Mouse (Mus musculus) frontal cortex, postnatal 25 days (tissue): ENCODE results near the gene Drap1.

Experiments used
- DNase-seq, 2 experiments: peaks; one replicate each; pipeline ENCODE4 v3.0.0; 2022; ENCODE audit warnings: low spot score in 2 of 2

The Drap1 gene

GRCm38 (mm10) chr19:5424782-5425741, at the start of gene Drap1, which contains the start of gene AI837181:
Drap1 (minus strand) TSS chr19:5424979.
AI837181 (plus strand) TSS chr19:5425144.
- DNase-seq: peak; percentile 80

DNA sequence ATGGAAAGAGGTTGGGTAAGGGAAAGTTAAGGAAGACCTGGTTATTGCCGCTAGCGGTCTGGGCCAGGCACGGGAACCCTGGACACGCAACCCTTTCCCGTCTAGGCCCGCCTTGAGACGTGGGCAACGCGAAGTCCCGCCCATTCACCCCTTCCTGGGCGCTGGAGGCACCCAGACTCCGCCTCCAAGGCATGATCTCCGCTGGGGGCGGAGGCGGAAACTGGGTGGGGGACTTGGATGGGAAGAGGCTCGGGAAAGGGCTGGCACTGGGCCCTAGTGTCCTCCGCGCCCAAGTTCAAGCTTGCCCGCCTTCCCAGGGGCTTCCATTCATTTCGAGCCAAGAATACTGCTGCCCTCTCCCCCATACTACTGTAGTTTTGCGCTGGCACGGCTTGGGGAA, 48.9 kb upstream of the Drap1 start, which contains the start of gene Efemp2:
TSS of gene Efemp2 (plus strand) at position 235 of the 400 bp plus-strand sequence.
- peak; percentile 37 to 53 for DNase-seq

GRCm38 (mm10) chr19:5472857-5473256, 48.1 kb upstream of the Drap1 start:
- no peak for DNase-seq

DNA sequence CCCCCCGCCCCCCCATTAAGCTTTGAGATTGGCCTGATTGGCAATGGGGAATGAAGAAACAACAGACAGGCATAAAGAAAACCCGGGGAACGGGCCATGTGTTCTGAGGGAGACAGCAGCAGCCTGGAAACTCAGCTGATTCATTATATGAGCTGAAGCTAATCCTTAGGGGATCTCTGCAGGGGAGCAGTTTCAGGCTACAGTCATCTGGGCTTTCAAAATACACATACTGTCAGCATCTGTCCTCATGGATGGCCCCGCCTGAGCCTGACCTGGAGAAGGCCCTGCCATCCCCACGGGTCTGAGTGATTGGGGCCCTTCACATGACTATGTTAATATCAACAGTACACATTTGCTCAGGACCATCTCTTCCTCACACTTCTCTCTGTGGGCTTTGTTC, 47.1 kb upstream of the Drap1 start:
- no peak for DNase-seq

- DNase-seq: no peak
Observed at GRCm38 (mm10) chr19:5468374-5468773, 43.6 kb upstream of the Drap1 start, which contains the start of gene Ctsw. Ctsw (minus strand) TSS chr19:5468507.

DNA sequence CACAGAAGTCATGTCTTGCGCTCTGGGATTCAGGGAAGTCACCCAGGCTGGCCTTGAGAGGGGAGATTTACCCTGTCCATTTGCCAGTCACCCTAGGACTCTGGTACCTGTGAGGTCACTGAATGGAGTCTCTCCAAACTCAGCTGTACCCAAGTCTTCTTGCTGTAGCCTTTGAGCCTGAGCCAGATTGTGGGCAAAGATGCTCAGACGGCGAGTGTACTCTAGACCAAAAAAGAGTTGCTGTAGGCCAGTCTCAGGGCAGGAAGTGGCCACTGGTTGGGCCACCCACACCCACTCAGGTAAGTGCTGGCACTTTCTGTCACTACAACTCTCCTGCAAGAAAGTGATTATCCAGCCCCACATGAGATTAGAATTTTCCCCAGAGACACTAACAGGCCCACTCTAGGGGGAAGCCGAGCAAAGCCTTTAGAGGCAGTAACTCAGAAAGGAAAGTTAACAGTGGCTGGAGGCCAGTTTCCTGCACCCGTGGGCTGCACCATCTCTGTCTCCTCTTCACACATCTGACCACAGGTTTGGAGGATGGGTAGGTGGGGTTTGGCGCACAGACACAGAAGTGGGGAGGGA, 42.2 kb upstream of the Drap1 start:
- no peak for DNase-seq

DNA sequence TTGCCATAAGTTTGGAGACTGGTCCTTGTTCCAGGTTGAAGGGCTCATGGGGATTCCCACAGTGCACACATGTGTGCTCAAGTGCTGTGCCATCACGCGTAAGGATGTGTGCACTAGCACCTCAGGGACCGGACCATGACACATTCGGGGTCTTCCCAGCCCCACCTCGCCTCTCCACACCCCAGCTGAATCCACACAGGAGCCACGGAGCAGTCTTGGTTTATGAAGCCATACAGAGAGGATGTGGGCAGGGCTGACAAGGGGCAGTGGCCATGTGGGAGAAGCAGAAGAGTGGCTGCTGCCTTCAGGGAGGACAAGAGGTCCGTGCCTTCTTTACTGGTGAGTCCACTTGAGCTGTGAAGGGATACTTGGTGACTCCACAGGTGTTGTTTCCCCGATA, 40.3 kb upstream of the Drap1 start:
- DNase-seq: no peak

DNA sequence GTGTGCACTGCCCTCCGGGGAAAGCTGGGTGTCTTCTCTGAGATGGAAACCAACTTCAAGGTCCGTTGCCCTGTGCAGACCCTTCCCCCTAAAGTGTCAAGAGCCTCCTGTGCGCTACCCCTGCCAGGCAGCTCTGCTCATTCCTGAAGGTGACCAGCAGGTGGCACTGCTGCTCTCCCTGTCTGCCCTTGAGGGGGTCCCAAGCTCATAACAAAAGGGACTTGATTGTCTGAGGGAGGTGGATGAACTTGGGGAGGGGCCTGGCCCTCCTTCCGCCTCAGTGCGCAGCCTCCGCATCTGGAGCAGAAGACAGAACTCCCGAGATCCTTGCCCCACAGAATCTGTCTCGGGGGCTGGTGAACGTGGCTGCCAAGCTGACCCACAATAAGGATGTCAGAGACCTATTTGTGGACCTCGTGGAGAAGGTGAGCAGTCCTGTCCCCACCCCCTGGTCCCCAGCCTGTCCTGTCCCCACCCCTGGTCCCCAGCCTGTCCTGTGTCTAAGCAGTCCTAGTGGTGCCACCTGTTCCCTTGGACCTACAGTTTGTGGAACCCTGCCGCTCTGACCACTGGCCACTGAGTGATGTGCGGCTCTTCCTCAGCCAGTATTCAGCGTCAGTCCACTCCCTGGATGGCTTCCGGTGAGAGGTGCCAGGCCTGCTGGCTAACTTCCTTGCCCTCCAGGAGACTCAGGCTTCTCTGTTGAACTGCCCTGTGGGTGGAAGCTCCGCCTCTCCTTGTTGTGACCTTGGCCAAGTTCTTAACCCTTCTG, 39.2 kb upstream of the Drap1 start:
- no peak for DNase-seq

GRCm38 (mm10) chr19:5463212-5463611, 38.4 kb upstream of the Drap1 start:
- DNase-seq: no peak

- DNase-seq: no peak
Observed at GRCm38 (mm10) chr19:5461411-5461810, 36.6 kb upstream of the Drap1 start.

DNA sequence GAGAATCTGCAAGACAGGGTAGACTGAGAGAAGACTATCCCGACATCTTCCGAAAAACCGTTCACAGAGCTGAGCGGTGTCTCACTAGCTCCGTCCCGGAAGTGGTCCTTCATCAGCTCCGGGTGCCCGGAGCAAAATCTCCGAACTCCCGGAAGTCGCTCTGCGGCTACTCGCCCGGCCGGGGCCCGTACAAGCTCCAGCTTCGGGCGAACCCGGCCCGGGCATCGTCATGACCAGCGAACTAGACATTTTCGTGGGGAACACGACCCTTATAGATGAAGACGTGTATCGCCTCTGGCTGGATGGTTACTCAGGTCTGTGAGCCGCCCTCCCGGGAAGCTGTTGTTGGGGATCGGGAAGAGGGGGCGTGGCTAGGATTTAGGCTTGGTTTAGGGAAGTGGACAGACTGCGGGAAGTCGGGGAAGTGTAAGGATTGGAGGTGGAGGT, 35.7 kb upstream of the Drap1 start, which contains the start of gene Fibp:
TSS of gene Fibp (plus strand) at position 151 of the 447 bp plus-strand sequence.
- peak; percentile 70 to 74 for DNase-seq

DNA sequence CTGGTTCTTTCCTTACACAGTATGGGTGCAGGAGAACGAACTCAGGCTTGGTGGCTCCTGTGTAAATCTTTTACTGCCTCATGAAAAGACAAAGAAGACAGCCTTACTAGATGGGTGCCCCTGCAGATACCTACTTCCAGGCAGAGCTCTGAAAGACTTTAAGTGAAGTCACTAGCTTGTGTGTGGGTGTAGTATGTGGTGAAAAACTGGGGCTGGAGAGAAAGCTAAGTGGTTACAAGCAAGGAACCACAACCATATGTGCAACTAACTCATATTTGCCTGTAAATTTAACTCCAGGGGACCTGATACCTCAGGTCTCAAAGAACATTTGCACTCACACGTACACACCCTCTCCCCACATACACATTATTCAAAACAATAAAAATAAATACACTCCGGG, 35.1 kb upstream of the Drap1 start:
- DNase-seq: no peak

DNA sequence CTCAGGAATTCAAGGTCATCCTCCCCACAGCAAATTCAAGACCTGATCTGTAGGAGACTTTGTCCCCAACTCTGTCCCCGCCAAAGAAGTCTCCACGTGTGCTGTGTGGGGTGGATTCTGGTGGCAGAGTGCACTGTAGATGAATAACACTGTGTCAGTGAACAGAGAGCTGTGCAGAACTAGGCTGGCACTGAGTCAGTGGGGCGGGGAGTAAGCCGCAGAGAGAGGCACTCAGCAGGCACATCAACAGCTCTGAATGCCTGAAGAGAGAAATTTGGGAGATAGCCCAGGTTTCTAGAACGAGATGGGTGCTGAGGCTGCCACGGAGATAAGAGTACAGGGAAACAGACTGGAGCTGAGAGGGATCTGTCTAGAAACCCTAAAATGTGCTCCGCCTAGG, 34.2 kb upstream of the Drap1 start:
- DNase-seq: no peak

DNA sequence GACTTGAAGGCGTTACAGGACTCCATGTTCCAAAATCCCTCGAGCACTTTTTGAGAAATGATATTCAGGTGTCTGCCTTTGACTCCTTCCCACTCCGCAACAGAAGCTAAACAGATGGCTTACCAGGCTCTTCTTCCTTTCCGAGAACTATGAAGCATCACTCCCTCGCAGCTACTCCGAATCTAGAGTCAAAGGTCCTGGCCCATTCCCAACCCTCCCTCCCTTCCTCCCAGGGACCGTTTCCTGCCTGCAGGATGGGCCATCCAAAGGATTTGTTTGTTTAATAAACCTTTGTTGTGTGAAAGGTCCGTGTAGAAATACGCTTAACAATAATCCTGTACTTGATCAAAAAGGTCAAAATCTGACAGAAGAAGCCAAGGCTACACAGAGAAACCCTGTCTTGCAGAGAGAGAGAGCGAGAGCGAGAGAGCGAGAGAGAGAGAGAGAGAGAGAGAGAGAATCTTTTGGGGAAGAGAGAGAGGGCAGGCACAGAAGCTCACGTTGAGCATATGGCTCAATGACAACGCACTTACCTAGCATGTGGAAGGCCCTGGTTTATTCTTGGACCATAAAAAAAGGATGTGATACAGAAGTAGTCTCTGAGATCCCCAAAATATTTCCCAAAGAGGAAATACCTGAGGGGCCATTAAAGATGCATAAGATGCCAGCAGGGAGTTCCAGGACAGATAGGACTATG, 33.1 kb upstream of the Drap1 start, which contains the start of gene Ccdc85b:
TSS of gene Ccdc85b (minus strand) at position 149 of the 697 bp plus-strand sequence.
- no peak for DNase-seq

- peak; percentile 94 to 95 for DNase-seq
Observed at GRCm38 (mm10) chr19:5456922-5457745, 32.4 kb upstream of the Drap1 start.

GRCm38 (mm10) chr19:5456241-5456921, 31.6 kb upstream of the Drap1 start:
- DNase-seq: no peak

DNA sequence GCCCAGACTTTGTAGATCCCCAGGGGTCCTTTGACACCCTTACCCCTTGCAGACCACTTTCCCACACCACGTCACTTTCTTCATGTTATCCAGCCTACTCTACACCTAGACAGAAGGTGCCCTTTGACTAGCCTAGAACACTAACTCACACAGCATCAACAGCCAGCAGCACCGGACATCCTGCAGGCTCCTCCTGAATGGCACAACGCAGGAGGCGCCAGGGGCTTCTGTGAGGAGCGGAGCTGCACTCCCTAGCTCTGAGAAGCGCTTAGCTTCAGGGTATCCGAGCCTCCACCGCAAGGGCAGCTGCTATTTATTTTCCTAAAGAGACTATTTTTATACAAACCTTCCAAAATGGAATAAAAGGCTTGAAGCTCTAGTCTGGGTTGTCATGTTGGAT, 30.8 kb upstream of the Drap1 start:
- DNase-seq: no peak

DNA sequence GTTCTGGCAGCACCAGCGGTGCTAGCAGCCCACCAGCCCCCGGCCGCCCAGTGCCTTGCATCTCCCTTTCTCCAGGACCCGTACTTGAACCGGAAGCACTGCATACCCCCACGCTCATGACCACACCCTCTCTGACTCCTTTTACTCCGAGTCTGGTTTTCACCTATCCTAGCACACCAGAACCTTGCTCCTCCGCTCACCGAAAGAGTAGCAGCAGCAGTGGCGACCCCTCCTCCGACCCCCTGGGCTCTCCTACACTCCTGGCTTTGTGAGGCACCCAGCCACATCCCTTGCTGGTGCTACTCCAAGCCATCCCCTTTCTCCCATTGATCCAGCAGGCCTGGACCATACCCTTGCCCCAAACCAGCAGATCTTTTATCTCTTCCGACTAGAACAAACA, 30.3 kb upstream of the Drap1 start:
- no peak for DNase-seq

DNA sequence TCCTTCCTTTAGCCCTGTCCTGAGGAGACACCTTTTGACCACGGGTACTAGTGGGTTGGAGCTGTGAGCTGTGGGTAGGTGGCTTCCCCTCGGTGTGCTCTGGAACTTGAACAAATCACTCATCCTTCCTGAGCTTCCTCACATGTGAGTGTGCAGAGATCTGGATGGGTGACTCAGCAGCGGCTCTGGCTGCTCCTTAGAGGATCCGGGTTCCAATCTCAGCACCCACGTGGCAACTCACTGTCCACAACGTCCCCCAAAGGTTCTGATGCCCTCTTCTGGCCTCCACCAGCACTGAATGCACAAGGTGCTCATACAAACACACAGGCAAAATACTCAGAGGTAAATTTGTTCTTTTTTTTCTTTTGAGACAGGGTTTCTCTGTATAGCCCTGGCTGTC, 27.0 kb upstream of the Drap1 start:
- DNase-seq: no peak

DNA sequence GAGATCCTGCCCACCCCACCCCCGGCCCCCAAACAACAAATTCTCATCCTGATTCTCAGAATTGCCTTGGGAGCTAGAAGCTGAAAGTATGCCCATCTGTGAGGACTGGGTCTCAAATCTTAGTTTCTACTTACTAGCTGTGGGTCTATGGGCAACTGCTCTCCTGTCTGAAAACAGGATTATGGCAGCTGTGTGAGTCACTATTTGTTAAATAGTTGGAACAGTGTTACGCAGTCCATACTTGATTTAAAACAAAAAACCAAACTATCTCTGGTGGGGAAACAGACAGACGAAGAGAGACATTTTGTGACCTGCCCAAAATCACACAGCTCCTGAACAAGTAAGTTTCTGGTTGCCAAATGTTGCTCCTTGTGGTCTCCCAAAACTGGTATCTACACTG, 24.9 kb upstream of the Drap1 start:
- DNase-seq: no peak
